Mouse (Mus musculus): ENCODE measurements around the gene Fhod1. TPM values are rescaled to one million over a fixed set of nuclear protein-coding genes. Genes with fewer than 3 reads are reported as not detected.

Gene Fhod1
- polyA plus RNA-seq, 1 experiment from 2014 or later, result 3.4 TPM

DNA sequence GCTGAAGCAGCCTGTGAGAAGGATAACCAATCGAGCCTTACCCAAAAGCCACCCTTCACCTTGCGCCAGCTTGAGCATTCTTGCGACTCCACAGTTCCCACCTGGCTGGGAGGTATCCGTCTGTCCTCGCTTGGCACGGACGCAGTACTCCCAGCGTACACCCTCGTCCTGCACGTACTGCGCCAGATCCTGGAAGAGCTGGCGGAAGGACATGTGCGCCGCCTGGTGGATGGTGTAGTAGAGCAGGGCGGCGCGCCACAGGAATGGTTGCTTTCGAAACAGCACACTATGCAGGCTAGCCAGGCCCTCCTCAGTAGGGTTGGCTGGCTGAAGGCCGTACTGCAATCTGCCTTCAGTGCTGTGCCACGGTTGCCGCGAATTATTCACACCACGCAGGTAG is 64.7 kb downstream of the Fhod1 start:
- ATAC-seq (ENCODE audit: insufficient number of reproducible peaks, low FRiP score, low TSS enrichment, low read depth), result 0 out of 2 replicates have a peak, but pooled peaks have one; percentile 18
- Histone ChIP-seq H3K27ac (replicated peaks; ENCODE audit: low read depth, low read length) (no peak overlapping the region), H3K9ac (ENCODE audit: low read length) (no peak overlapping the region), H3K36me3 (ENCODE audit: control insufficient read depth, insufficient read depth, low read length) (no peaks in the 10 kb centered on the region; the same call in 1 of the 2 replicates), H3K4me1 (ENCODE audit: control insufficient read depth, insufficient read depth, low read length) (peaks cover 6% of the 10 kb centered on the region; the same call in 1 of the 2 replicates), H3K27me3 (ENCODE audit: control insufficient read depth, insufficient read depth, low read length) (peaks cover 21% of the 10 kb centered on the region), H3K4me3 (ENCODE audit: low read depth, low read length) (no peak overlapping the region), H3K9me3 (ENCODE audit: control insufficient read depth, low read length) (no peaks in the 10 kb centered on the region), H3K4me2 (ENCODE audit: low read depth, severe bottlenecking) (no peak overlapping the region)
- 15% methylated on average over 23 of the region's 23 CpGs for whole genome bisulfite sequencing
- peak; percentile 68 for DNase-seq (ENCODE audit: low spot score)

DNA sequence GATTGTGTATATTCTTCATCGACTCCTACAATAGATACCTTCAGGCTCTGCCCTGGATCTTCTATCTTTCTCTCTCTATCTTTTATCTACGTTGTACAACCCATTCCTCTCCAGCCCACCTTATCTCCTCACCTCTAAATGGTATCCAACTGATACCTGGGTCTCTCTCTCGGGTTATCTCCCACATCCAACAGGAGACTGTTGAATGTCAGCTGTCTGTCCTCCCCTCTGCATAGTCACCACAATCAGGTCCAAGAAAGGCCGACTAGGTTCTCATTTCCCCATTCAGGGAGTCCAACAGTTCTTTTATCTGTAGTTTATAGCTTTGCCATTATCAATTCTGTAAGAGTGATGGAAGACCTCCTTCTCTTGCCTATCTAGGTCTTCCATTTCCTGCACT is 65.5 kb downstream of the Fhod1 start:
- no peak overlapping the region for H3K4me2 ChIP-seq (ENCODE audit: low read depth, severe bottlenecking)
- no peak overlapping the region for H3K9ac ChIP-seq (ENCODE audit: low read length)
- peaks cover 6% of the 10 kb centered on the region; the same call in 1 of the 2 replicates for H3K4me1 ChIP-seq (ENCODE audit: control insufficient read depth, insufficient read depth, low read length)
- no peaks in the 10 kb centered on the region for H3K9me3 ChIP-seq (ENCODE audit: control insufficient read depth, low read length)
- H3K27ac ChIP-seq (replicated peaks; ENCODE audit: low read depth, low read length), result no peak overlapping the region
- ATAC-seq (ENCODE audit: insufficient number of reproducible peaks, low FRiP score, low TSS enrichment, low read depth) (no peak), DNase-seq (ENCODE audit: low spot score) (no peak)
- H3K36me3 ChIP-seq (ENCODE audit: control insufficient read depth, insufficient read depth, low read length), result no peaks in the 10 kb centered on the region; the same call in 1 of the 2 replicates
- WGBS, result 84% methylated on average over 4 of the region's 4 CpGs
- peaks cover 29% of the 10 kb centered on the region for H3K27me3 ChIP-seq (ENCODE audit: control insufficient read depth, insufficient read depth, low read length)
- H3K4me3 ChIP-seq (ENCODE audit: low read depth, low read length), result no peak overlapping the region

DNA sequence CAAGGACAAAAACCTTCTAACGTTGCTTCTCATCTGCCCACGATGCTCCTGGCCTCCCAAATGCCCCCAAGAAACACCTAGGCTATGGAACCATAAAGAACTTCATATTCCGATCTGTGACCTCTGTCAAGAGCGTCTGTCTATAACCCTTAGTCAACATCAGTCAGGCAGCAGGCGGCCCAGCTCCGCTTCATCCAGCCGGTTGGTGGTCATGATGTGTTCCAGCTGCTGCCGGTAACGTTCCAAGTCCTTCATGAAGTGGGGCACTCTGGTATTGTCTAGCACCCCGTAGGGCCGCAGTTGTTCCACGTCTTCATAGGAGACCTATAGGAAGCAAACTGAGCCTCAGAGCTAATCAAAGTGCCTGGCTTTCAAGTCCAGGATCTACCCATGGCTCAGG is 65.9 kb downstream of the Fhod1 start:
- 90% methylated on average over 12 of the region's 12 CpGs for WGBS
- no peak for DNase-seq (ENCODE audit: low spot score)

DNA sequence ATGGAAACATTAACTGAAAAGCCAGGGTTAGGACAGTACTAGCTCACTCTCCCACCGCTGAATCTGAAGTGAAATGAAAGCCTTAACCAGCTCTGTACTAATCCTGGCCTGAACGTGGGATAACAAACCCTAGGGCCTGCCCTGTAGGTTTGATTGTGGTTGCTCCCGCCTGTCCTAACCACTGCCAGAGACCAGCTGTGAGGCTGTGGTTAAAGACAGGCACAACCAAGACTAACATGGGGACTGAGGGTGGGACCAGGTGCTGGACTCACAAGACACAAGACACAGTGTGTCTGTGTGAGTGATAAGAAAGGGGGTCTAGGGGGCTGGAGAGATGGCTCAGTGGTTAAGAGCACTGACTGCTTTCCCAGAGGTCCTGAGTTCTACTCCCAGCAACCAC is 67.2 kb downstream of the Fhod1 start:
- Histone ChIP-seq H3K9ac (ENCODE audit: low read length) (no peak overlapping the region), H3K27me3 (ENCODE audit: control insufficient read depth, insufficient read depth, low read length) (peaks cover 46% of the 10 kb centered on the region), H3K36me3 (ENCODE audit: control insufficient read depth, insufficient read depth, low read length) (no peaks in the 10 kb centered on the region; the same call in 1 of the 2 replicates), H3K4me2 (ENCODE audit: low read depth, severe bottlenecking) (no peak overlapping the region), H3K9me3 (ENCODE audit: control insufficient read depth, low read length) (no peaks in the 10 kb centered on the region), H3K27ac (replicated peaks; ENCODE audit: low read depth, low read length) (no peak overlapping the region), H3K4me1 (ENCODE audit: control insufficient read depth, insufficient read depth, low read length) (peaks cover 11% of the 10 kb centered on the region; the same call in 1 of the 2 replicates), H3K4me3 (ENCODE audit: low read depth, low read length) (no peak overlapping the region)
- DNase-seq (ENCODE audit: low spot score) (no peak), ATAC-seq (ENCODE audit: insufficient number of reproducible peaks, low FRiP score, low TSS enrichment, low read depth) (no peak)
- 75% methylated on average over 3 of the region's 3 CpGs for WGBS

More for the DNA sequence above, 65.9 kb downstream of the Fhod1 start:
- peaks cover 33% of the 10 kb centered on the region for H3K27me3 ChIP-seq (ENCODE audit: control insufficient read depth, insufficient read depth, low read length)
- peaks cover 6% of the 10 kb centered on the region; the same call in 1 of the 2 replicates for H3K4me1 ChIP-seq (ENCODE audit: control insufficient read depth, insufficient read depth, low read length)
- H3K36me3 ChIP-seq (ENCODE audit: control insufficient read depth, insufficient read depth, low read length), result no peaks in the 10 kb centered on the region; the same call in 1 of the 2 replicates
- no peak overlapping the region for H3K9ac ChIP-seq (ENCODE audit: low read length)
- no peak overlapping the region for H3K4me2 ChIP-seq (ENCODE audit: low read depth, severe bottlenecking)
- ATAC-seq (ENCODE audit: insufficient number of reproducible peaks, low FRiP score, low TSS enrichment, low read depth), result no peak
- no peaks in the 10 kb centered on the region for H3K9me3 ChIP-seq (ENCODE audit: control insufficient read depth, low read length)
- H3K4me3 ChIP-seq (ENCODE audit: low read depth, low read length), result no peak overlapping the region
- no peak overlapping the region for H3K27ac ChIP-seq (replicated peaks; ENCODE audit: low read depth, low read length)

MicroRNAs within 50 kb of the gene (microRNA counts, 519-probe panel; counts per million panel counts)
- microRNA mmu-miR-328, result 2,764 counts per million, percentile 29 among the panel's probes with 10 or more counts

Small RNAs within 50 kb of the gene (microRNA-seq; reads per million reads assigned to microRNA genes)
- gene Gm27320, result not detected
- gene Mir328, result 157 reads per million, percentile 55 among the genes with 10 or more reads in this experiment

Other genes with a start within 250 kb of the Fhod1 start
- not detected in 2 replicates for gene Ces4a, start 216.2 kb downstream of the Fhod1 start, polyA plus RNA-seq (2014; fragmentation: Nextera tagmentation; extraction: Ambion mirVana)
- gene Cbfb, start 177.3 kb downstream of the Fhod1 start, polyA plus RNA-seq (2014; fragmentation: Nextera tagmentation; extraction: Ambion mirVana), result 105 TPM in 2 replicates
- gene D230025D16Rik, start 122.8 kb downstream of the Fhod1 start, polyA plus RNA-seq (2014; fragmentation: Nextera tagmentation; extraction: Ambion mirVana), result 29.9 and 32.5 TPM in 2 replicates
- gene B3gnt9, start 92.8 kb downstream of the Fhod1 start, polyA plus RNA-seq (2014; fragmentation: Nextera tagmentation; extraction: Ambion mirVana), result 2.4 and 3.4 TPM in 2 replicates
- 11.1 and 13.6 TPM in 2 replicates for gene Tradd, start 83.3 kb downstream of the Fhod1 start, polyA plus RNA-seq (2014; fragmentation: Nextera tagmentation; extraction: Ambion mirVana)
- 1.2 and 1.3 TPM in 2 replicates for gene Fbxl8, start 83.3 kb downstream of the Fhod1 start, polyA plus RNA-seq (2014; fragmentation: Nextera tagmentation; extraction: Ambion mirVana)
- not detected in 2 replicates for gene Hsf4, start 78.2 kb downstream of the Fhod1 start, polyA plus RNA-seq (2014; fragmentation: Nextera tagmentation; extraction: Ambion mirVana)
- 1.0 and 1.2 TPM in 2 replicates for gene Nol3, start 71.8 kb downstream of the Fhod1 start, polyA plus RNA-seq (2014; fragmentation: Nextera tagmentation; extraction: Ambion mirVana)
- 17.5 and 17.9 TPM in 2 replicates for gene 4931428F04Rik, start 58.1 kb downstream of the Fhod1 start, polyA plus RNA-seq (2014; fragmentation: Nextera tagmentation; extraction: Ambion mirVana)
- gene Exoc3l, start 51.9 kb downstream of the Fhod1 start, polyA plus RNA-seq (2014; fragmentation: Nextera tagmentation; extraction: Ambion mirVana), result 6.6 and 8.6 TPM in 2 replicates
- gene E2f4, start 50.3 kb downstream of the Fhod1 start, polyA plus RNA-seq (2014; fragmentation: Nextera tagmentation; extraction: Ambion mirVana), result 132 and 136 TPM in 2 replicates
- 2.6 and 3.7 TPM in 2 replicates for gene Elmo3, start 42.4 kb downstream of the Fhod1 start, polyA plus RNA-seq (2014; fragmentation: Nextera tagmentation; extraction: Ambion mirVana)
- gene Lrrc29, start 21.7 kb downstream of the Fhod1 start, polyA plus RNA-seq (2014; fragmentation: Nextera tagmentation; extraction: Ambion mirVana), result 0.64 and 0.92 TPM in 2 replicates
- gene Tmem208, start 21.6 kb downstream of the Fhod1 start, polyA plus RNA-seq (2014; fragmentation: Nextera tagmentation; extraction: Ambion mirVana), result 87.5 and 99.0 TPM in 2 replicates
- 6.4 and 8.3 TPM in 2 replicates for gene Slc9a5, start 890 bp upstream of the Fhod1 start, polyA plus RNA-seq (2014; fragmentation: Nextera tagmentation; extraction: Ambion mirVana)
- 0.84 and 0.92 TPM in 2 replicates for gene Plekhg4, start 25.3 kb upstream of the Fhod1 start, polyA plus RNA-seq (2014; fragmentation: Nextera tagmentation; extraction: Ambion mirVana)
- gene Kctd19, start 65.5 kb upstream of the Fhod1 start, polyA plus RNA-seq (2014; fragmentation: Nextera tagmentation; extraction: Ambion mirVana), result not detected in 2 replicates
- gene Lrrc36, start 65.6 kb upstream of the Fhod1 start, polyA plus RNA-seq (2014; fragmentation: Nextera tagmentation; extraction: Ambion mirVana), result 0.26 TPM in 1 of 2 replicates, not detected in the other
- gene Tppp3, start 123.6 kb upstream of the Fhod1 start, polyA plus RNA-seq (2014; fragmentation: Nextera tagmentation; extraction: Ambion mirVana), result 15.0 and 17.8 TPM in 2 replicates
- 19.6 and 24.0 TPM in 2 replicates for gene Zdhhc1, start 148.9 kb upstream of the Fhod1 start, polyA plus RNA-seq (2014; fragmentation: Nextera tagmentation; extraction: Ambion mirVana)
- 64.2 and 71.0 TPM in 2 replicates for gene Hsd11b2, start 170.8 kb upstream of the Fhod1 start, polyA plus RNA-seq (2014; fragmentation: Nextera tagmentation; extraction: Ambion mirVana)
- gene Atp6v0d1, start 218.1 kb upstream of the Fhod1 start, polyA plus RNA-seq (2014; fragmentation: Nextera tagmentation; extraction: Ambion mirVana), result 71.7 and 81.5 TPM in 2 replicates